Mouse (Mus musculus): ENCODE data around the gene Gm15448. TPM values are rescaled to one million over a fixed set of nuclear protein-coding genes. Genes with fewer than 3 reads are reported as not detected.

The Gm15448 gene
- under 1 TPM; 0.44 to 0.50 TPM for total RNA-seq (2023)

DNA sequence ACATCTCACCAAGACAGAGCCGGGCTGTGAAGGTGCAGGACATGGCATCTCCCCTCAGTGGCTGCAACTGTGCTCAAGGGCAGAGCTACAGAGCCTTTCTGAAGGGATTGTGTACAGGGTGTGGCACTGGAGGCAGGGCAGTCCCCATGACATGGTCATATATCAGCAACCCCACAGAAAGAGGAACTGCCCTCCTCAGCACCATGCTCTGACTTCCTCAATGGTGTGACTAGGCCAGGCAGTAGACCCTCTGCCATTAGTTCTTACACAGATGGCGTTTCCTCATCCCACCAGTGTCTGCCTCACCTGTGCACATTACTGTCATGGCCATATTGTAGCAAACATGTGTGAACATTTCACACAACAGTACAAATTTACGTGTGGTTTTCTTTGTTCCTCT, at the start of gene Gm15448:
Gene Gm15448 (minus strand): TSS at position 89 of the 400 bp plus-strand sequence.

DNA sequence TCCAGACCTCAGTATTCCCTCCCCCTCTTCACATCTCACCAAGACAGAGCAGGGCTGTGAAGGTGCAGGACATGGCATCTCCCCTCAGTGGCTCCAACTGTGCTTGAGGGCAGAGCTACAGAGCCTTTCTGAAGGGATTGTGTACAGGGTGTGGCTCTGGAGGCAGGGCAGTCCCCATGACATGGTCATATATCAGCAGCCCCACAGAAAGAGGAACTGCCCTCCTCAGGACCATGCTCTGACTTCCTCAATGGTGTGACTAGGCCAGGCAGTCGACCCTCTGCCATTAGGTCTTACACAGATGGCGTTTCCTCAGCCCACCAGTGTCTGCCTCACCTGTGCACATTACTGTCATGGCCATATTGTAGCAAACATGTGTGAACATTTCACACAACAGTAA, 19.5 kb upstream of the Gm15448 start, which contains the start of gene Pira2:
Gene Pira2 (minus strand): TSS at position 101 of the 400 bp plus-strand sequence.

Other genes starting within 250 kb of the Gm15448 start
- gene Oscar, start 209.5 kb downstream of the Gm15448 start, total RNA-seq (2023): not detected
- gene Ndufa3, start 208.3 kb downstream of the Gm15448 start, total RNA-seq (2023): 100 to 1,000 TPM; 346 to 367 TPM
- gene Tfpt, start 195.8 kb downstream of the Gm15448 start, total RNA-seq (2023): 10 to 100 TPM; 18.8 to 22.4 TPM
- gene Prpf31, start 195.7 kb downstream of the Gm15448 start, total RNA-seq (2023): 10 to 100 TPM; 64.3 to 67.5 TPM
- gene Cnot3, start 180.4 kb downstream of the Gm15448 start, total RNA-seq (2023): 100 to 1,000 TPM; 114 to 141 TPM
- gene Leng1, start 159.8 kb downstream of the Gm15448 start, total RNA-seq (2023): 10 to 100 TPM; 14.1 to 14.5 TPM
- 10 to 100 TPM; 10.7 to 11.3 TPM for gene Tmc4, start 148.1 kb downstream of the Gm15448 start, total RNA-seq (2023)
- 10 to 100 TPM; 24.6 to 26.1 TPM for gene Tsen34, start 132.8 kb downstream of the Gm15448 start, total RNA-seq (2023)
- 10 to 100 TPM; 58.2 to 69.3 TPM for gene Mboat7, start 132.2 kb downstream of the Gm15448 start, total RNA-seq (2023)
- gene Rps9, start 121.7 kb downstream of the Gm15448 start, total RNA-seq (2023): 1,000 to 10,000 TPM; 2,583 to 2,648 TPM
- under 1 TPM; 0.68 to 0.93 TPM for gene Pirb, start 105.3 kb downstream of the Gm15448 start, total RNA-seq (2023)
- 1 to 10 TPM in 1 of 2 experiments, under 1 TPM in 1; 0.47 to 1.3 TPM for gene Pira2, start 19.4 kb upstream of the Gm15448 start, total RNA-seq (2023)
- gene Gm14548, start 72.4 kb upstream of the Gm15448 start, total RNA-seq (2023): under 1 TPM in 1 of 2 experiments, not detected in 1; 0.58 TPM
- gene Lilra6, start 89.8 kb upstream of the Gm15448 start, total RNA-seq (2023): 1 to 10 TPM in 1 of 2 experiments, not detected in 1; 1.1 TPM
- 10 to 100 TPM; 12.2 to 19.3 TPM for gene Lair1, start 237.5 kb upstream of the Gm15448 start, total RNA-seq (2023)